Mouse (Mus musculus): Measurements from ENCODE around the gene Sult2b1. TPM values are rescaled to one million over a fixed set of nuclear protein-coding genes. Genes with fewer than 3 reads are reported as not detected.
A peak's percentile ranks its signal among the peaks of the same experiment; 100 is the strongest.

Sult2b1 gene
- total and polyA plus RNA-seq, 3 experiments: 0.17 to 0.29 TPM; not detected in 1

GRCm38 (mm10) chr7:45830427-45831127, 46.1 kb upstream of the Sult2b1 start, which contains the start of gene Grwd1:
Gene Grwd1, minus strand, starts transcription at chr7:45830944.
- peaks cover 19% of the 10 kb centered on the region for H3K9me3 ChIP-seq (replicated peaks; ENCODE audit: low read length)
- peak within 1 kb of the TSS; percentile 87 to 100 (median 100) for H3K4me3 ChIP-seq (replicated peaks in 1 of 3; ENCODE audit: low read depth in 2 of 3, low read length in 2 of 3, poor library complexity in 1 of 3)
- peak within 1 kb of the TSS; percentile 66 for H3K9ac ChIP-seq (ENCODE audit: insufficient read depth, low read depth)
- DNase-seq (ENCODE audit: extremely low read depth): peak; percentile 98
- H3K79me2 ChIP-seq (replicated peaks; ENCODE audit: control insufficient read depth, extremely low read depth, insufficient read depth, poor library complexity, severe bottlenecking): peaks cover 19% of the 10 kb centered on the region
- no peak for TF ChIP-seq JUND (conservative IDR thresholded peaks at IDR 0.05; ENCODE audit: low read depth, low read length)
- TF ChIP-seq BHLHE40 (IDR thresholded peaks at IDR 0.05; ENCODE audit: low read depth, low read length): peak; percentile 86
- peak; percentile 81; the same call in 1 of the 2 replicates for TF ChIP-seq KAT2A (IDR thresholded peaks at IDR 0.05; ENCODE audit: insufficient replicate concordance, low read length)
- TF ChIP-seq PAX5 (IDR thresholded peaks at IDR 0.05; ENCODE audit: low read length): no peak
- no peak for TF ChIP-seq ETS1 (conservative IDR thresholded peaks at IDR 0.05; ENCODE audit: low read depth, low read length)
- TF ChIP-seq GABPA (IDR thresholded peaks at IDR 0.05; ENCODE audit: insufficient replicate concordance, low read depth, low read length): no peak
- TF ChIP-seq POLR2A (IDR thresholded peaks at IDR 0.05; ENCODE audit: low read depth, low read length): peak; percentile 91
- no peak for TF ChIP-seq CHD1 (IDR thresholded peaks at IDR 0.05; ENCODE audit: low read depth, low read length)
- peak; percentile 16; the same call in 1 of the 2 replicates for TF ChIP-seq MEF2A (IDR thresholded peaks at IDR 0.05; ENCODE audit: borderline replicate concordance, low read depth, low read length)
- TF ChIP-seq CTCF (conservative IDR thresholded peaks at IDR 0.05 in 1 of 2, IDR thresholded peaks at IDR 0.05 in 1 of 2; ENCODE audit: low read depth in 2 of 2, low read length in 2 of 2): no peak
- TF ChIP-seq RCOR1 (conservative IDR thresholded peaks at IDR 0.05; ENCODE audit: low read depth, low read length): no peak; the same call in 1 of the 2 replicates
- TF ChIP-seq MXI1 (IDR thresholded peaks at IDR 0.05; ENCODE audit: low read depth, low read length): peak; percentile 100
- no peak for TF ChIP-seq E2F4 (IDR thresholded peaks at IDR 0.05; ENCODE audit: insufficient replicate concordance, low read depth, low read length)
- no peak for TF ChIP-seq USF2 (conservative IDR thresholded peaks at IDR 0.05; ENCODE audit: low read depth, low read length)
- TF ChIP-seq ELF1 (IDR thresholded peaks at IDR 0.05; ENCODE audit: low read depth, low read length): peak; percentile 93
- TF ChIP-seq MAZ (IDR thresholded peaks at IDR 0.05; ENCODE audit: low read depth, low read length): no peak
- TF ChIP-seq SIN3A (IDR thresholded peaks at IDR 0.05; ENCODE audit: low read length): peak; percentile 97; the same call in 1 of the 2 replicates
- TF ChIP-seq IRF4 (IDR thresholded peaks at IDR 0.05; ENCODE audit: low read depth, low read length): peak; percentile 63
- no peak for TF ChIP-seq USF1 (IDR thresholded peaks at IDR 0.05; ENCODE audit: low read depth, low read length)
- TF ChIP-seq MAFK (IDR thresholded peaks at IDR 0.05; ENCODE audit: insufficient replicate concordance, low read length): no peak
- no peak; the same call in 1 of the 2 replicates for TF ChIP-seq POLR2AphosphoS2 (IDR thresholded peaks at IDR 0.05; ENCODE audit: low read depth, low read length)
- TF ChIP-seq NELFE (IDR thresholded peaks at IDR 0.05; ENCODE audit: low read depth, low read length): peak; percentile 68
- TF ChIP-seq EP300 (IDR thresholded peaks at IDR 0.05; ENCODE audit: low read length): no peak
- TF ChIP-seq HCFC1 (IDR thresholded peaks at IDR 0.05; ENCODE audit: low read depth, low read length): peak; percentile 93
- no peak for TF ChIP-seq ZC3H11A (IDR thresholded peaks at IDR 0.05; ENCODE audit: low read depth, low read length)
- no peak for TF ChIP-seq ZNF384 (IDR thresholded peaks at IDR 0.05; ENCODE audit: low read depth, low read length)
- 0 out of 2 replicates have a peak, but pooled peaks have one; percentile 14 for TF ChIP-seq TBP (conservative IDR thresholded peaks at IDR 0.05; ENCODE audit: low read depth, low read length)
- peak; percentile 97 for TF ChIP-seq MAX (IDR thresholded peaks at IDR 0.05; ENCODE audit: low read length)
- peak; percentile 97 for TF ChIP-seq MYC (IDR thresholded peaks at IDR 0.05; ENCODE audit: low read depth, low read length)
- TF ChIP-seq TCF12 (IDR thresholded peaks at IDR 0.05; ENCODE audit: low read depth, low read length): peak; percentile 85
- no peak for TF ChIP-seq SMC3 (IDR thresholded peaks at IDR 0.05; ENCODE audit: low read depth, low read length)
- TF ChIP-seq ZMIZ1 (IDR thresholded peaks at IDR 0.05; ENCODE audit: low read depth, low read length): 0 out of 2 replicates have a peak, but pooled peaks have one; percentile 48
- TF ChIP-seq CHD2 (IDR thresholded peaks at IDR 0.05; ENCODE audit: low read length): no peak
- TF ChIP-seq RAD21 (IDR thresholded peaks at IDR 0.05; ENCODE audit: low read depth, low read length): no peak
- TF ChIP-seq NRF1 (IDR thresholded peaks at IDR 0.05; ENCODE audit: low read depth, low read length): peak; percentile 68
- TF ChIP-seq JUN (IDR thresholded peaks at IDR 0.05; ENCODE audit: insufficient read depth, low read depth, low read length): no peak
- TF ChIP-seq UBTF (IDR thresholded peaks at IDR 0.05; ENCODE audit: low read depth, low read length): no peak
- no peak for TF ChIP-seq ZKSCAN1 (IDR thresholded peaks at IDR 0.05; ENCODE audit: borderline replicate concordance, low read depth, low read length)
- peaks cover 12 to 49% of the 10 kb centered on the region in 2 experiments for H3K4me1 ChIP-seq (ENCODE audit: control insufficient read depth in 1 of 2, insufficient read depth in 2 of 2)
- dilution Hi-C loops (cut with MboI; ENCODE audit: extremely low pct_ligation_motif_present, extremely low pct_unique_long_range_greater_than_20kb, low sequenced_read_pairs): no loop called here
- H3K4me2 ChIP-seq (ENCODE audit: insufficient read depth, low read depth, poor library complexity, severe bottlenecking): peak within 1 kb of the TSS; percentile 87
- in situ Hi-C loops (cut with MboI; ENCODE audit: low pct_ligation_motif_present, low pct_unique_long_range_greater_than_20kb, low sequenced_read_pairs): no loop called here
- no peak within 1 kb of the TSS; the same call in 1 of the 2 replicates for H3K27ac ChIP-seq (ENCODE audit: insufficient read depth, low read depth)
- no peaks in the 10 kb centered on the region for H3K27me3 ChIP-seq (replicated peaks)
- H3K36me3 ChIP-seq (replicated peaks in 1 of 2; ENCODE audit: control insufficient read depth in 1 of 2, insufficient read depth in 1 of 2, low read length in 1 of 2): peaks cover 39 to 44% of the 10 kb centered on the region in 2 experiments

Measured in CH12.LX (cell line).